Mouse (Mus musculus): ENCODE measurements around the gene Hist2h3c1.

Hist2h3c1 gene

DNA sequence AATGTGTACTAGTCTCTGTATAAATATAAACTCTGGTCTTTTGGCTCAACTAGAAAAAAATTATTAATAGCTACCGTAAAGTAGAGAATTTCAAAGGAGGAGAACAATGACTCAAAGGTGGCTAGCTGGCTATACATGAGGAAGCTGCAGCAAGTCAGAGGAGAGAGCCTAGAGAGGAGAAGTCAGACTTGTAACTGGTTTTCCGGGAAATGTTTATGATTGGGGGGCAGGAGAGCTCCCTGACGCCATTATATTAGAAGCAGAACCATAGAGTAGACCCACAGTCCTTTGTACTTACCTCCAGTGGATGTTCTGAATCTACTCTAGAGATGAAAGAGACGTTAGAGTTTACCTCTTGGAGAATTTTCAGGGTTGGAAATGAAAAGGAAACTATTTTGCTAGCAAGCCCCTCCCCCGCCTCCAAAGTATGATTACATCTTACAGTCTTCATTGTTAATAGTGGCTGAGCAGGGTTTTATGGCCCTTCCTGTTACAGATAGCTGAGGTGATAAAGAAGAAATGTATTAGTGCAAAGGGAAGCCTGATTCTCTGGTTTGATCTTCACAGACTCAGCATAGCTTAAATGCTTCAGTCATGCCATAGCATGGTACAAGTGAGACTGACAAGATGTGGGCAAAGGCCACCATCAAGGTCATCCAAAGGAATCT lies 9.6 kb downstream of the Hist2h3c1 start:
- no peak for DNase-seq (ENCODE audit: low read depth, low spot score)

DNA sequence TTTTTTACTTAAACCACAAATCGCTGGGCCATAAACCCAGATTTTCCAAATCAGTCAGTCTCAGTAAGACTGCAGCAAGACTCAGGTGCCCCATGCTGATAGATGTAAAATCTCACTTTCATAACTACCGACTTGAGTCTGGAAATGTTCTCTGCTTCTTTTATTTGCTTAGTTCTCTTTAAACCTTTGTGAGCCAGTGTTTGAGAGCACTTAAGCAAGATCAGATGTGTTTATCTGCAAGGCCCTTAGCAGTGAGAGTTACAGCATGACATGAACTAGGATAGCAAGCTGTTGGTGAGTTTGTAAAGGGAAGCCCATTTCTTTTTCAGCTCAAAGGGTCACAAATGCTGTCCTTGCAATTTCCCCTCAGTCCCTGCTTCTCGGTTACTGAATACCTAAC lies 10.7 kb downstream of the Hist2h3c1 start:
- DNase-seq (ENCODE audit: low read depth, low spot score): no peak

DNA sequence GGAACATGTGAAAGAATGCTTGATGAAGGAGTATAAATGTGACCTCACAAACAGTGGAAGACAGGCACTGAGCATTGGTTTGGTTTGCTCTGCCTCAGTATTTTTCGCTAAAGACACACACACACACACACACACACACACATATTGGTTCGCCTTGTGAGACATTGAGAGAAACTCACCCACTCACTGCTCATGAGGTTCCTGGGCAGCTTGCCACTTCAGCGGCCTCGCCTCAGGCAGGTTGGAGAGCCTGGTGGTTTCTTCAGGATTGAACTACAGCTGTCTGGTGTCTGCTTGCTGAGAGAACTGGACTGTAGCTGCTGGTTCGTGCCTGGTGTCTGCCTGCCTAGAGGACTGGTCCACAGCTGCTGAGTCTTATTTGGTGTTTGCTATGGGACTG lies 13.7 kb downstream of the Hist2h3c1 start:
- DNase-seq (ENCODE audit: low read depth, low spot score): no peak

DNA sequence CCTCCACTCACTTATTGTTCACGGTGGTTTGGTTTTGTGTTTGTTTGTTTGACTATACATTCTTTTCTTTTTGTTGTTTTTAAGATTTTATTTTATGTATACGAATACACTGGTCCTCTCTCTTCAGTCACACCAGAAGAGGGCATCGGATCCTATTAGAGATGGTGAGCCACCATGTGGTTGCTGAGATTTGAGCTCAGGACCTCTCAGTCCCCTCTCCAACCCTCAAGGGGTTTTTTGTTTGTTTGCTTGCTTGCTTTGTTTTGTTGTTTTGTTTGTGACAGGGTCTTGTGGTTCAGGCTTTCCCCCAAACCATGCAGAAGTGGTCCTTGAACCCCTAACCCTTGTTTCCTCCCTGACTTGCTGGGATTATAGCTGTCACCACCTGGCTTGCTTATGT lies 15.1 kb downstream of the Hist2h3c1 start:
- DNase-seq (ENCODE audit: low read depth, low spot score): no peak

DNA sequence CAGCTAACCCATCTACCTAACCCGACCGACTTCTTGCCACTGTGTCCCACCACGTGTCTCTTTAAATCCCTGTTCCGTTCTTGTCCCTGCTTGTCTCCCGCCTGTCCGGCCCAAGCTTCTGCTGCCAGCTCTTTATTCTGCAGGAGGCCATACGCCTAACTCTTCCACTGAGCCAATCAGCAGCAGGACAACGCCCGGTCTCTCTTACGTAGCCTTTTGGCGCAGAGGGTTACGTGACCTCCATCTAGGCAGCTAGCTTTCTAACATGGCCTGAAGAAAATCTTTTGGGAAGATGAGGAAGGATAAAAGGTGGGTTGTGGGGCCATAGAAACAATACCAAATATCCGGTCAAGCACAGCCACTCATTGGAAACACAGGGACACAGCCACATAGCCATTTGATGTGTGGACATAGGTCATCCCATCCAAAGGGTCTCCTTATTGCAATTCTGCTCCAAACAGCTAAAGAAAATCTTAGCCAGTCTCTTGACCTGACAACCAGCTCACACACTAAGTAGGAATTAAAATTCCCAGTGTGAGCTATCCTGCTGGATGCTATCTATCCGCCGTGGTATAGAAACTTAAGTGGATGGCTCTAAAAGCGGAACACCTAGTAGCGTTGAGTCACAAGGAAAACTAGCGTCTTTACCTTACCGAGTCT lies 15.9 kb downstream of the Hist2h3c1 start:
- DNase-seq (ENCODE audit: low read depth, low spot score): peak; percentile 61

DNA sequence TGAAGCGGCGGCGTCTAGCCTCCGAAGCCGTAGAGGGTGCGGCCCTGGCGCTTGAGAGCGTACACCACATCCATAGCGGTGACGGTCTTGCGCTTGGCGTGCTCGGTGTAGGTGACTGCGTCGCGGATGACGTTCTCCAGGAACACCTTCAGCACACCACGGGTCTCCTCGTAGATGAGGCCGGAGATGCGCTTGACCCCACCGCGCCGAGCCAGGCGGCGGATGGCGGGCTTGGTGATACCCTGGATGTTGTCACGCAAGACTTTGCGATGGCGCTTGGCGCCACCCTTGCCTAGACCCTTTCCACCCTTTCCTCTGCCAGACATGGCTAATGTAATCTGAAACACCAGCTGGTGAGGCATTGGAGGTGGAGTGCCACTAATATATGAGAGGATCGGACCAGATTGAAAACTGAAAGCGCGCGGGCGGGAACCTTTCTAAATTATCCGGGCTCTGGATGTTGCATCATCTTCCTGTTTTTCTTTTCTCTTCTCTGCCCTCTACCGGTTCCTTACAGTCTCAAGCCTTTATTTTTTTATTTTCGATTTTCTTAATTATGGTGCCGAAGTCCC lies 16.6 kb downstream of the Hist2h3c1 start, which contains the start of gene Hist2h4:
Hist2h4 (minus strand) TSS at position 333 of the 572 bp plus-strand sequence.
- DNase-seq (ENCODE audit: low read depth, low spot score): peak; percentile 79

DNA sequence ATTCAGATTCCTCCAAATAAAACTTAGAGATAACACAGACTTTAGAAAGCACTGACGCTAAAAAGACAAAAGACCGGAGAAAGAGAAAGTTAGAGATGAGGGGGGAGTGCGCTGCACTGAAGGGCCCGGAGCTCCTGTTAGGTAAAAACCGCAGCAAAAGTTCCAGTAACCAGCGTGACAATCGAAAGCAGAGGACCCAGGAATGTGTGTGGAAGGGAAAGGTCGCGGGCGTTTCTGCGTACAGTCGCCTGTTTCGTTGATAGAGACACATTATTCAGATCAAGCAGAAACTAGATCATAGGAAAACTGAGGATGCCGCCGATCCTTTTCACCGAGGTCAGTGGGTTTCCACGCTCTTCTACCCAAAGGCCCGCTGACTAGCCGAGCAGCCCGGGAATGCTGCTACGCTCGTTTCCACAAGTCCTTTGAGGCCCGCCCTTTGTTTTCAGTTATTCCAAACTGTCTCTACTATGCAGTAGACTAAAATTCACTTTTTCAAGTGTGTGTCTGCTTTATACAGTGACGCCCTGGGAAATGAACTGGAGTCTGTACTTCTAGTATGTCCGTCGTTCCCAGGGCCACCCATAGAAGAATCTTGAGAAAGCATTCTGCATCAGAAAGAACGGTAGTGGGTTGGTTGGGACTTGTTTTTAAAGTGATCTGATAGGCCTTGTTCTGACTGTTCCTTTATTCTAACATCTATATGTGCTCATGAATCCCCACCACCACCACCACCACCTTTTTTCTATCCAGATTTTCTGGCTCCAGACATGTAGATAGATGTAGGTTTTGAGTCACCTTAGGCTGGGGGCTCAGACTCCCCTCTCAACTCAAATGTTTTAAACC lies 17.3 kb downstream of the Hist2h3c1 start:
- DNase-seq (ENCODE audit: low read depth, low spot score): no peak

DNA sequence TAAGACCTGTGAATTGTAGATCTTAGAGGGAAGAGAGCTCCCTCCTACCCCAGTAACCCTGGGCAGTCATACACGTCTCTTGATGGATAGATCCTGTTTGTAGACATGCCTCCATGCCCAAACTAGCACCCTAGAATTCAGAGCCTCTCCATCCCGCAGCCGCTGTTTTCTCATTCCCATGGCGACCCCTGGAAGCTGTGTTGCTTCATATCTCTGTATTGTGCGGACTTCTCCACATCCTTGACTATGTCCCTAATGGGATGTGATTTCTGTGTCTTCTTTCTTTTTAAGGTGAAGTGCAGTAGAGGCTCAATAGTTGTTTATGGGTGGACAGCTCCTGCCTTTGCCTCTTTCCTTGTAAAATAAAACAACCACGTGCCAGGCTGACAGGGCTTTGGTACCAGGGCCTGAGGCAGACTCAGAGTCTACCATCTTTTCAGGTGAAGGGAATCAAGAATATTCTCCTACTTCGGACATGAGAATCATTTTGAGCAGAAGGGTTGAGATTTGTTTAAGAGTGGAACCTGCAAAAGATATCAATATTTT lies 18.0 kb downstream of the Hist2h3c1 start:
- no peak for DNase-seq (ENCODE audit: low read depth, low spot score)

DNA sequence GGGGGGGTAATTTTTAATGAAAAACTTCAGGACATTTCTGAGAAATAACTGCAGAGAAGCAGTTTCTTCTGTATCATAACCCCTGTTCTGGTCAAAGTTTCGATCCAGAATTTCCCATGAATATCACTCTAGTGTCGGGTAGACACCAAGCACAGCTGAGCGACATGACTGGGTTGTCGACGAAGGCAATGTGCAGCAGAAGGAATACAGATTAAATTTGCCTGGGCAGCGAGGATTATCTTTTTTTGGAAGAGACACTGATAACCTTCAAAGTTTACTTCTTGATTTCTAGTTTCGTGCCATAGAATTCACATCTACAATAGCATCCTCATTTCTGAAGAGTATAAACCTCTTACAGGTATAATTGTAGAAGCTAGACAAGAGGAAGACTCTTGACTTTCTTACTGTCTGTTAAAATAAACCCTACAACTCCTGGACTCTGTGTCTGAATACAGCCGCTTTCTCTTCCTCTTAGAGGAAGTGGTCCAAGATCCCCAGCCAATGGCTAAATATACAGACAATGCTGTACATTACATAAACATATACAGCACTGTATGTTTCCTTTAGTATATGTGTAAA lies 19.7 kb downstream of the Hist2h3c1 start:
- no peak for DNase-seq (ENCODE audit: low read depth, low spot score)

DNA sequence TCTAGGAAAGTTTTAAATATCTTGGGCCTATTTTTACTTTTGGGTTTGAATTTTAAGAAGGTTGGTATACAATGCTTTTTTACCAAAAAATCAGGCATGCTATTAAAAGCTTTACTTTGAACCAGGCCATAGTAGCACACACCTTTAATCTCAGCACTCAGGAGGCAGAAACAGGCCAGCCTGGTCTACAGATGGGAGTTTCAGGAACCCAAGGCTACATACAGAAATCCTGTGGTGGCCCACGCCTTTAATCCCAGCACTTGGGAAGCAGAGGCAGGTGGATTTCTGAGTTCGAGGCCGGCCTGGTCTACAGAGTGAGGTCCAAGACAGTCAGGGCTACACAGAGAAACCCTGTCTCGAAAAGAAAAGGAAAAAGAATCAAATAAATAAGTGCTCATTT lies 21.1 kb downstream of the Hist2h3c1 start:
- DNase-seq (ENCODE audit: low read depth, low spot score): no peak

DNA sequence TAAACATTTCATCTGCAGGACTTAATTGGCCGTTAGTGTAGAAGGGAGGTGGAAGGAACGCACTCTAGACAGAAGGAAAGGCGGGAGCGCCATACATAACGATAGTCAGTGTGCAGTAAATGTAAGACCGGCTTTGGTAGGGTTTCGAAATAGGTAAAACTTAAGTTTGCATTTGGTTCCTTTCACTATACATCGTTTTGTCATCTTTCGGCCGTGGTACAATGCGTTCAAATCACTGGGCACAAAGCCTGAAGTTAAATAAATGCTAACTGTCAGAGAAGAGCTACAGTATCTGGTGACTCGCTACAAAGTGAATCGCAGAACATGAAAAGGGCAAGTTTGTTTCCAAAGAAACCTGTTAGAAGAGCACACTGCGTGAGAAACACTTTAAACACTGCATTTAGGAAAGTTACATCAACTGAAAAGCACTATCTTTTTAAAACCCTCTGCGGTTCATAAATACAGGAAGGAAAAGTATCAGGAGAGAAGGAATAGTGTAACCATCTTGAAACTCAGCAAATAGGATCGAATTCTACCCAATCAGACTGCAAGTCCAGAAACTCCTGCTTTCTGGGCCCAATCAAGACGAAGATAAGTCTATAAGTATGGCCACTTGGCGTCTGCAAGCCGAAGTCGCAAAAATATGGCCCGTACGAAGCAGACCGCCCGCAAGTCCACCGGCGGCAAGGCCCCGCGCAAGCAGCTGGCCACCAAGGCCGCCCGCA lies 21.7 kb downstream of the Hist2h3c1 start, which contains the start of gene Hist2h3b:
Hist2h3b (plus strand) TSS at position 604 of the 725 bp plus-strand sequence.
- peak; percentile 62 for DNase-seq (ENCODE audit: low read depth, low spot score)

DNA sequence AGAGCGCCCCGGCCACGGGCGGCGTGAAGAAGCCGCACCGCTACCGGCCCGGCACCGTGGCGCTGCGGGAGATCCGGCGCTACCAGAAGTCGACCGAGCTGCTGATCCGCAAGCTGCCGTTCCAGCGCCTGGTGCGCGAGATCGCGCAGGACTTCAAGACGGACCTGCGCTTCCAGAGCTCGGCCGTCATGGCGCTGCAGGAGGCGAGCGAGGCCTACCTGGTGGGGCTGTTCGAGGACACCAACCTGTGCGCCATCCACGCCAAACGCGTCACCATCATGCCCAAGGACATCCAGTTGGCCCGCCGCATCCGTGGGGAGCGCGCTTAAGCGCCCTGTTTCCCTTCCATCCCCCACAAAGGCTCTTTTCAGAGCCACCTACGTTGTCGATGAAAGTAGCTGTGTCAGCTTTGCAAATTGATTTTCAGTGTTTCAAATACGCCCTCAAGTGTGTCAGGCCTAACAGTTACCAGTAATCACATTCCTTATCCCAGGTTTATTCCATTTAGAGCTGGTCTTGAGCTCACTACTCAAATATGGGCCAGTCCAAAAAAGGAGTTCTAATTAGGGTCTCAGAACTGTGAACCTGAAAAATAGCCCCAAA lies 22.4 kb downstream of the Hist2h3c1 start:
- DNase-seq (ENCODE audit: low read depth, low spot score): peak; percentile 36

DNA sequence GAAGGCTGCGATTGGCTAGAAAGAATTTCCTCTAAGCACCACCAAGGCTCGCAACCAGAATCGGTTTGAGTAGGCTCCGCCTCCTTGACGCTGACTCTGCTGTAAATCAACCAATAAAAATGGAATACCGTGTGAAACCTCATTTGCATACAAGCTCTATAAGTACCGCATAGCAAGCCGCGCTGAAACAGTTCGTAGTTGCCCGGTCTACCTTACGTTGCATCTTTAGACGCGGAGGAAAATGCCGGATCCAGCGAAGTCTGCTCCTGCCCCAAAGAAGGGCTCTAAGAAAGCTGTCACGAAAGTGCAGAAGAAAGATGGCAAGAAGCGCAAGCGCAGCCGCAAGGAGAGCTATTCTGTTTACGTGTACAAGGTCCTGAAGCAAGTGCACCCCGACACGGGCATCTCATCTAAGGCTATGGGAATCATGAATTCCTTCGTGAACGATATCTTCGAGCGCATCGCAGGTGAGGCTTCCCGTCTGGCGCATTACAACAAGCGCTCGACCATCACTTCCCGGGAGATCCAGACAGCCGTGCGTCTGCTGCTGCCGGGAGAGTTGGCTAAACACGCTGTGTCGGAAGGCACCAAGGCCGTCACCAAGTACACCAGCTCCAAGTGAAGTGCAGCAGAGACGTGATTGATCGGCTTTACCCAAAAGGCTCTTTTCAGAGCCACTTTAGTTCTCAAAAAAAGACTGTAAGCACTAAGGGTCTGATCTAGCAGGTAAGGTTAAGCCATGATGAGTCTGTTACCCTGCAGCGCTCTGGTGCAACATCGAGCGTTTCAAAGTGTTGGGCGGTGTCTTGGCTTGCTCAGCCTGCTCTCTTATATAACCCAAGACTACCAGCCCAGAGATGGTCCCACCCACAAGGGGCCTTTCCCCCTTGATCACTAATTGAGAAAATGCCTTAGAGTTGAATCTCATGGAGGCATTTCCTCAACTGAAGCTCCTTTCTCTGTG lies 23.3 kb downstream of the Hist2h3c1 start, which contains the start of gene Hist2h2bb:
Hist2h2bb (plus strand) TSS at position 242 of the 964 bp plus-strand sequence.
- DNase-seq (ENCODE audit: low read depth, low spot score): peak; percentile 93

DNA sequence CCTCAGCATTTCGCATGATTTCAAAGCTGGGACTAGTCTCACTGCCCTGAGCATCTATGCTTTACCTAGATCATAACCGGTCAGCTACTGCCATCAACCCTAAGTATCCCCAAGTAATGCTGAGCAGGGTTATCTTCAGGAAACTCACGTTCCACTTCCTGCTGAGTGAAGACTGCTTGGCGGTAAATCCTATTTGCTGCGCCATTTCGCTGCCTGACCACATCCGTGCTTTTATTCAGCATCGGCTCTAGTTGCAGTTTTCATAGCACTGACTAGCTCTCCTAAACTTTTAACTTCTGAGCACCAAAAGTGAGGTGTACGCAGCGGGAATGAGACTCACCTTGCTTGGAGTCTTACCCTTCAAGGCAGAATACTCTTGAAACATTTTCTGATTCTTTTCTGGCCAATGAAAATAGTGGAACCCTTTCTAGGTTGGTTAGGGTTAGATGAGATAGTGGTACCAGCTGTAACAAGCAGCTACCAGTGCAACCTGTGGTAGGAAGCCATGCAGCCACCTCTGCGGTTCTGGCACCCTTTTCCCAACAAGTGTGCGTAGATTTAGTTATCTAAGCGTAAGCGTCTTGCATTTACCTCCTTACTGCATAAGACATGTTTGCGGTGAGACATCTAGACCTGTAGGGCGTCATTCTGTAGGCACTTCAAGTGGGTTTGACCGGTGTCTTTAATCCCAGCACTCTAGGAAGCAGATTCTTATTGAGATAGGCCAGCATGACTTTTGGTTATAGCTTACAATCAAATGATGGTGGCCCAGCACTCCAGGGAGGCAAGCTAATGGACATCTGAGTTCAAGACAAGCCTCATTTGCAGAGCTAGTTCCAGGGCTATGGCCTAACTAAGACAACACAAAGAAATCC lies 27.3 kb downstream of the Hist2h3c1 start:
- no peak for DNase-seq (ENCODE audit: low read depth, low spot score)

DNA sequence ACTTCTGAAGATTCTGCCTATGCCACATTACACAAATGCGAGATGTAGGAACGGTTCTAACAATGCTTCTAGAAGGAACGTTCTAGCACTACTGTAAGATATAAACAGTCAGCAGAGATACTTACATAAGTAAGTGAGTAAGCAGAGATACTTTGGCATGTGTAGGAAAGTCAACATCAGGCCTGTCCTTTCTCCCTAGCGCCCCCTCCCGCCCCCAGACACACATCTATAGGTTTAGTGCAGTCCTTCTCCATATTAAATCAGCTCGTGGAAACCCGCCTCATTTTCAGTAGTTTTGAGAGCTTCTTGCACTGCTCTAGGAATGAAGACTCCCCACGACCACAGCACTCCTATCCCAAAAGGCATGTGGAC lies 30.9 kb downstream of the Hist2h3c1 start:
- no peak for DNase-seq (ENCODE audit: low read depth, low spot score)

DNA sequence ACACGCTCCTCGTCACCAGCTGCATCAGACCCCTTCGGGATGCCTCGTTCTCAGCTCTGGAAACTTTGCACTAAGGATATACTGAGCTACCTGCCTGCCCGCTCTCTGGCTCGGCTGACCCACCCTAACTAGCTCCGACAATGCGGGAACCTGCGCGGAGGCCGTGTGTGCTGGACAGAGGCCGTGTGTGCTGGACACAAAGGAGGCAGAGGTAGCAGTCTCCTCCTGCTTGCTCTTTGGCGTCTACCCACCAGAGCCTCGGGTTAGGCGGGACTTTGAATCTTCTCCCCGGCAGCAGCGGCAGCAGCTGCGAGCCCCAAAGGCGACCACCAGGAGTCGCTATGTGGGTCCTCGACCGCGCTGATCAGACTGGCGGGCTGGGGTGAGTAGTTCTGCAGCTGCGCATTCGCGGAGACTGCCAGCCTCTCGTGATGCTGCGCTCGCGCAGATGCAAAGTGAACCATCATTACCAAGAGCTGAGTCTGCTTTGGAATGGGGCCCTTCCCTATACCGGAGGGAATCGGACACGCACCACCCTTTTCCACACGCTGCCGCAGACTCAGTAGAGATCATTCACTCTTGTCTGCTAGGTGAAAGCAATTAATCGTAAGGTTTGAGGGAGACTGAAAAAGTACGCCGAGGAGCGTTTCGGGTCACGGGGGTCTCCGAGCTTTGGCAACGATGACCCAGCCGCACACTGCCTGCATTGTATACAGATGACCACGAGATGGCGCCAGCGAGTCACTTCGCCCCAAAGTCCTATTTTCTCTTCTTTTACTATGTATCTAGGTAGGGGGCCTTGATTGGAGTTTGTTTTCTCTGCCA lies 31.5 kb downstream of the Hist2h3c1 start:
- DNase-seq (ENCODE audit: low read depth, low spot score): peak; percentile 86

DNA sequence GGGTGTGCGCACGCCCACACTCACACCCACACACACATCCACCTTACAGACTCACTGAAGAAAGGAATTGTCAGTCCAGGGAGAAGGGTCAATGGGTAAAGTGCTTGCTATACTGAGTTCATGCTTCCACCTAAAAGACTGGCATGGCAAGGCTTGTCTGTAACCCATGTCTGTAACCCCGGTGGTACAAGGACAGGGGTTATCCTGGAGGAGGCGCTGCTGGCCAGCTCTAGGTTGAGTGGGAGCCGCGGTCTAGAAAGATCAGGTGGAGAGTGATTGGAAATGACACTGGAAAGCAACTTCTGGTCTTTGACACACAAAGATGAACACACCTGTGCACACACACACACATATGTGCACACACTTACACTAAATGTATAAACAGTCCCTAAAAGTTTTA lies 34.2 kb downstream of the Hist2h3c1 start:
- no peak for DNase-seq (ENCODE audit: low read depth, low spot score)
